Mouse (Mus musculus) central nervous system, embryonic 14 days (tissue): ENCODE measurements around the gene Akap17b. TPM values are rescaled to one million over a fixed set of nuclear protein-coding genes. Genes with fewer than 3 reads are reported as not detected.

Experiments used
- polyA plus RNA-seq: library from polyadenylated mRNA; depleted of rRNA; stranded (reverse); fragments of >200 nt; gene quantifications from 2 replicates; pipeline ENCODE4 v1.2.3, GENCODE M21; 2012; rRNA removed

The Akap17b gene
- 8.0 and 8.1 TPM in 2 replicates for polyA plus RNA-seq

DNA sequence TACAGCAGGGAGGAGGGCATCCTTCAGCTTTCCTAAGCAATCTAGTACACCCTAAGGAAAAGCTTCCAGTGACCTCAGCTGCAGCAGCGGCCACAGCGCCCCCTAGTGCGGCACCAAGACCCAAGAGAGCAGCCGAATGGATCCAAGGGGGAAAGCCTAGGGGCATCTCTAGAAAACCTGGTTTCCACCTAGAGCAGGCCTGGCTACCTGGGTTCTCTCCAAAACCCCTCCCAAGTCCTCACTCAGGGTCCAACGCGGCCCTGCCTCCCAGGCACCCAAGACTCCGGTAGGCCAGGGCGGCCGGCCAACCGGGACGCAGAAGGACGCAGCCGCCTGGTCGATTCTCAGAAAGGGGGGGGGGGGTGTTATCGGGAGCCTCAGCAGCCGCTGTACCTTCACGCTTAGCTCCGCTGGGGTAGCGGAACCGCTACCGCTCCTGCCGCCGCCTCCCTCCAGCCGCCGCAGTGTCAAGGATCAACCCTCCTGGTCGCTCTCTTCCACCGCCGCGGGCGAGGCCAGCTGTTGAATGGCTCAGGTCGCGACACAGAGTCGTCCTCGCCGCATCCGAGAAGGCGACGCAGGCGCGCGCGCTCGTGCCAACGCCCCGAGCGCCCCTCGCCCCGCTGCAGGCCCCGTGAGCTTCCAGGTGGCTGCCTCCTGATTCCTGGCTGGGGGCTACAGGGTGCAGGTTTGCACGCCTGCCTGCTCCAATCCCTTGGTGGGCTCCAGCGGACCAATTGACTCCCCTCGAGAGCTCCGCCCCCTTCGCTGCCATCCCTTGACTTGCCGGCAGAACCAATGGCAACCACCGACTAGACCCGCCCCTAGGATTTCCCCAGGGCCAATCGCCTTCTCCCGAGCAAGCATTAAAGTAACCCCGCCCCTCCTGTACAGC is at the start of gene Akap17b:
Gene Akap17b (minus strand): TSS at position 739 of the 895 bp plus-strand sequence.

DNA sequence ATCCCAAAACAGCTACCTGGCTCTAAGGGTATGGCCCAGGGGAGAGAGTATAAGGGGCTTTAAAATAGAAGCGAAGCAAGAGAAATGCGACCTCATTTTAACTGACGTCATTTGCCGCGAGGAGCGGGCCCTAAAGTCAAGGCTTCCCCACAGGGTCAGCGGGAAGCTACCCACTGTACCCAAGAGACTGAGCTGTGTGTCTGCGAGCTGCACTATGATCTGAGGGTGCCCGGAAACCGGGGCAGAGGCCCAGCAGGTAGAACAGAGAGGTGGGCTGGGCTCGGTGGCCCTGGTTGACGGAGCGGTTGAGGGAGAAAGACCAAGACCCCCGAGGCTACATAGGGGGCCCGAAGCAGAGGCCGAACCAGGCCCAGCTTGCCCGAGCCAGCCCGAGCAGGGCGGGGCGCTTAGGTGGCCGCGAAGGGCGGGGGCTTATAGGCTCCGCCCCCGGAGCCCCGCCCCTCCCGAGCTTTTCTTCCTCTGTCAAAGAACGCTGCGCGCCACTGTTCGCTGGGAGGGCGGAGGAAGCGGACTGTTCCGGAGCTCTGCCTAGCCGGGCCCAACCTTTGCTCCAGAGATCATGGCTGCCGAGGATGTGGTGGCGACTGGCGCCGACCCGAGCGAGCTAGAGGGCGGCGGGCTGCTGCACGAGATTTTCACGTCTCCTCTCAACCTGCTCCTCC is 47.3 kb downstream of the Akap17b start, which contains the start of gene Pgrmc1:
Gene Pgrmc1 (plus strand): TSS at position 500 of the 683 bp plus-strand sequence.

Other genes starting within 250 kb of the Akap17b start
- not detected in 2 replicates for gene Gm6268, start 244.1 kb downstream of the Akap17b start, polyA plus RNA-seq
- 0.02 and 0.10 TPM in 2 replicates for gene Gm14569, start 153.6 kb downstream of the Akap17b start, polyA plus RNA-seq
- gene Pgrmc1, start 47.2 kb downstream of the Akap17b start, polyA plus RNA-seq = 262 TPM in 2 replicates
- gene Slc25a43, start 98.3 kb upstream of the Akap17b start, polyA plus RNA-seq = 0.76 and 0.80 TPM in 2 replicates
- 415 and 481 TPM in 2 replicates for gene Slc25a5, start 150.3 kb upstream of the Akap17b start, polyA plus RNA-seq
- gene Ube2a, start 228.5 kb upstream of the Akap17b start, polyA plus RNA-seq = 43.0 and 44.7 TPM in 2 replicates
- gene C330007P06Rik, start 228.7 kb upstream of the Akap17b start, polyA plus RNA-seq = 20.1 and 22.0 TPM in 2 replicates